Mouse (Mus musculus): ENCODE measurements around the gene Soga3. TPM values are rescaled to one million over a fixed set of nuclear protein-coding genes. Genes with fewer than 3 reads are reported as not detected.

The Soga3 gene
- polyA plus RNA-seq, 1 experiment from 2014 or later: 5.7 TPM

GRCm38 (mm10) chr10:29193769-29194168, 50.1 kb downstream of the Soga3 start:
- Histone ChIP-seq H3K27me3 (ENCODE audit: control insufficient read depth, insufficient read depth, low read length) (no peaks in the 10 kb centered on the region), H3K36me3 (ENCODE audit: control insufficient read depth, insufficient read depth, low read length) (no peaks in the 10 kb centered on the region), H3K4me1 (ENCODE audit: control insufficient read depth, insufficient read depth, low read length) (no peaks in the 10 kb centered on the region), H3K4me2 (replicated peaks; ENCODE audit: low read depth, low read length) (no peak overlapping the region), H3K27ac (ENCODE audit: low read length) (no peak overlapping the region), H3K9me3 (ENCODE audit: control insufficient read depth, low read depth, low read length) (peaks cover 4% of the 10 kb centered on the region; the same call in 1 of the 2 replicates), H3K9ac (replicated peaks; ENCODE audit: low read depth, low read length) (no peak overlapping the region), H3K4me3 (ENCODE audit: low read depth, low read length) (no peak overlapping the region)
- no peak for ATAC-seq (ENCODE audit: insufficient number of reproducible peaks, insufficient read depth, low FRiP score, low read depth)

- no peak for ATAC-seq (ENCODE audit: insufficient number of reproducible peaks, insufficient read depth, low FRiP score, low read depth)
- no peak overlapping the region for H3K27ac ChIP-seq (ENCODE audit: low read length)
- H3K4me1 ChIP-seq (ENCODE audit: control insufficient read depth, insufficient read depth, low read length): no peaks in the 10 kb centered on the region
- H3K4me3 ChIP-seq (ENCODE audit: low read depth, low read length): no peak overlapping the region
- WGBS: 95% methylated on average over 33 of the region's 33 CpGs
- H3K9ac ChIP-seq (replicated peaks; ENCODE audit: low read depth, low read length): no peak overlapping the region
- peaks cover 4% of the 10 kb centered on the region; the same call in 1 of the 2 replicates for H3K9me3 ChIP-seq (ENCODE audit: control insufficient read depth, low read depth, low read length)
- no peaks in the 10 kb centered on the region for H3K36me3 ChIP-seq (ENCODE audit: control insufficient read depth, insufficient read depth, low read length)
- H3K4me2 ChIP-seq (replicated peaks; ENCODE audit: low read depth, low read length): no peak overlapping the region
- H3K27me3 ChIP-seq (ENCODE audit: control insufficient read depth, insufficient read depth, low read length): no peaks in the 10 kb centered on the region
Observed at GRCm38 (mm10) chr10:29196811-29197210, 53.2 kb downstream of the Soga3 start.

- WGBS: 81% methylated on average over 7 of the region's 7 CpGs
- Histone ChIP-seq H3K27ac (ENCODE audit: low read length) (no peak within 1 kb of the TSS), H3K4me3 (ENCODE audit: low read depth, low read length) (no peak within 1 kb of the TSS), H3K9ac (replicated peaks; ENCODE audit: low read depth, low read length) (no peak within 1 kb of the TSS), H3K4me1 (ENCODE audit: control insufficient read depth, insufficient read depth, low read length) (no peaks in the 10 kb centered on the region), H3K9me3 (ENCODE audit: control insufficient read depth, low read depth, low read length) (peaks cover 4% of the 10 kb centered on the region; the same call in 1 of the 2 replicates), H3K4me2 (replicated peaks; ENCODE audit: low read depth, low read length) (no peak within 1 kb of the TSS), H3K27me3 (ENCODE audit: control insufficient read depth, insufficient read depth, low read length) (no peaks in the 10 kb centered on the region), H3K36me3 (ENCODE audit: control insufficient read depth, insufficient read depth, low read length) (no peaks in the 10 kb centered on the region)
- no peak for ATAC-seq (ENCODE audit: insufficient number of reproducible peaks, insufficient read depth, low FRiP score, low read depth)
Observed at GRCm38 (mm10) chr10:29198642-29199041, 55.0 kb downstream of the Soga3 start, which contains the start of gene Gm49353. Gm49353 (plus strand) TSS chr10:29198954.

- no peak overlapping the region for H3K9ac ChIP-seq (replicated peaks; ENCODE audit: low read depth, low read length)
- no peak overlapping the region for H3K4me2 ChIP-seq (replicated peaks; ENCODE audit: low read depth, low read length)
- H3K9me3 ChIP-seq (ENCODE audit: control insufficient read depth, low read depth, low read length): peaks cover 4% of the 10 kb centered on the region; the same call in 1 of the 2 replicates
- WGBS: 63% methylated on average over 3 of the region's 3 CpGs
- no peaks in the 10 kb centered on the region for H3K27me3 ChIP-seq (ENCODE audit: control insufficient read depth, insufficient read depth, low read length)
- no peak overlapping the region for H3K4me3 ChIP-seq (ENCODE audit: low read depth, low read length)
- no peaks in the 10 kb centered on the region for H3K36me3 ChIP-seq (ENCODE audit: control insufficient read depth, insufficient read depth, low read length)
- H3K4me1 ChIP-seq (ENCODE audit: control insufficient read depth, insufficient read depth, low read length): no peaks in the 10 kb centered on the region
- no peak for ATAC-seq (ENCODE audit: insufficient number of reproducible peaks, insufficient read depth, low FRiP score, low read depth)
- H3K27ac ChIP-seq (ENCODE audit: low read length): no peak overlapping the region
Observed at GRCm38 (mm10) chr10:29199835-29200234, 56.2 kb downstream of the Soga3 start.

- H3K36me3 ChIP-seq (ENCODE audit: control insufficient read depth, insufficient read depth, low read length): no peaks in the 10 kb centered on the region
- no peaks in the 10 kb centered on the region for H3K27me3 ChIP-seq (ENCODE audit: control insufficient read depth, insufficient read depth, low read length)
- peaks cover 4% of the 10 kb centered on the region; the same call in 1 of the 2 replicates for H3K9me3 ChIP-seq (ENCODE audit: control insufficient read depth, low read depth, low read length)
- no peak overlapping the region for H3K4me3 ChIP-seq (ENCODE audit: low read depth, low read length)
- 84% methylated on average over 1 of the region's 1 CpGs for WGBS
- H3K4me1 ChIP-seq (ENCODE audit: control insufficient read depth, insufficient read depth, low read length): no peaks in the 10 kb centered on the region
- ATAC-seq (ENCODE audit: insufficient number of reproducible peaks, insufficient read depth, low FRiP score, low read depth): no peak
- no peak overlapping the region for H3K9ac ChIP-seq (replicated peaks; ENCODE audit: low read depth, low read length)
- no peak overlapping the region for H3K27ac ChIP-seq (ENCODE audit: low read length)
- H3K4me2 ChIP-seq (replicated peaks; ENCODE audit: low read depth, low read length): no peak overlapping the region
Observed at GRCm38 (mm10) chr10:29200609-29201008, 57.0 kb downstream of the Soga3 start.

- Histone ChIP-seq H3K9ac (replicated peaks; ENCODE audit: low read depth, low read length) (no peak overlapping the region), H3K27ac (ENCODE audit: low read length) (no peak overlapping the region), H3K4me3 (ENCODE audit: low read depth, low read length) (no peak overlapping the region), H3K4me2 (replicated peaks; ENCODE audit: low read depth, low read length) (no peak overlapping the region), H3K36me3 (ENCODE audit: control insufficient read depth, insufficient read depth, low read length) (no peaks in the 10 kb centered on the region), H3K27me3 (ENCODE audit: control insufficient read depth, insufficient read depth, low read length) (no peaks in the 10 kb centered on the region), H3K9me3 (ENCODE audit: control insufficient read depth, low read depth, low read length) (no peaks in the 10 kb centered on the region), H3K4me1 (ENCODE audit: control insufficient read depth, insufficient read depth, low read length) (0 out of 2 replicates have a peak, but pooled peaks cover 3% of the 10 kb centered on the region)
- no peak for ATAC-seq (ENCODE audit: insufficient number of reproducible peaks, insufficient read depth, low FRiP score, low read depth)
Observed at GRCm38 (mm10) chr10:29206730-29207129, 63.1 kb downstream of the Soga3 start.

- Histone ChIP-seq H3K4me2 (replicated peaks; ENCODE audit: low read depth, low read length) (no peak overlapping the region), H3K4me1 (ENCODE audit: control insufficient read depth, insufficient read depth, low read length) (0 out of 2 replicates have a peak, but pooled peaks cover 3% of the 10 kb centered on the region), H3K36me3 (ENCODE audit: control insufficient read depth, insufficient read depth, low read length) (no peaks in the 10 kb centered on the region), H3K27me3 (ENCODE audit: control insufficient read depth, insufficient read depth, low read length) (no peaks in the 10 kb centered on the region), H3K9me3 (ENCODE audit: control insufficient read depth, low read depth, low read length) (no peaks in the 10 kb centered on the region), H3K9ac (replicated peaks; ENCODE audit: low read depth, low read length) (no peak overlapping the region), H3K4me3 (ENCODE audit: low read depth, low read length) (no peak overlapping the region), H3K27ac (ENCODE audit: low read length) (no peak overlapping the region)
- ATAC-seq (ENCODE audit: insufficient number of reproducible peaks, insufficient read depth, low FRiP score, low read depth): no peak
- 58% methylated on average over 3 of the region's 3 CpGs for WGBS
Observed at GRCm38 (mm10) chr10:29208735-29209134, 65.1 kb downstream of the Soga3 start.

GRCm38 (mm10) chr10:29211453-29211852, 67.8 kb downstream of the Soga3 start, which contains the start of gene 9330159F19Rik:
9330159F19Rik (plus strand) TSS chr10:29211606.
- 5% methylated on average over 4 of the region's 4 CpGs for WGBS
- H3K4me2 ChIP-seq (replicated peaks; ENCODE audit: low read depth, low read length): 0 out of 2 replicates have a peak within 1 kb of the TSS, but pooled peaks have one; percentile 2

GRCm38 (mm10) chr10:29213534-29214100, 70.0 kb downstream of the Soga3 start:
- no peak overlapping the region for H3K4me3 ChIP-seq (ENCODE audit: low read depth, low read length)
- H3K4me2 ChIP-seq (replicated peaks; ENCODE audit: low read depth, low read length): no peak overlapping the region
- H3K9me3 ChIP-seq (ENCODE audit: control insufficient read depth, low read depth, low read length): no peaks in the 10 kb centered on the region
- H3K27me3 ChIP-seq (ENCODE audit: control insufficient read depth, insufficient read depth, low read length): no peaks in the 10 kb centered on the region
- no peak overlapping the region for H3K27ac ChIP-seq (ENCODE audit: low read length)
- H3K36me3 ChIP-seq (ENCODE audit: control insufficient read depth, insufficient read depth, low read length): no peaks in the 10 kb centered on the region
- ATAC-seq (ENCODE audit: insufficient number of reproducible peaks, insufficient read depth, low FRiP score, low read depth): no peak
- no peak overlapping the region for H3K9ac ChIP-seq (replicated peaks; ENCODE audit: low read depth, low read length)
- 57% methylated on average over 3 of the region's 3 CpGs for WGBS
- 0 out of 2 replicates have a peak, but pooled peaks cover 3% of the 10 kb centered on the region for H3K4me1 ChIP-seq (ENCODE audit: control insufficient read depth, insufficient read depth, low read length)

More at GRCm38 (mm10) chr10:29211453-29211852, 67.8 kb downstream of the Soga3 start, which contains the start of gene 9330159F19Rik:
- H3K4me3 ChIP-seq (ENCODE audit: low read depth, low read length): no peak within 1 kb of the TSS
- H3K36me3 ChIP-seq (ENCODE audit: control insufficient read depth, insufficient read depth, low read length): no peaks in the 10 kb centered on the region
- H3K9ac ChIP-seq (replicated peaks; ENCODE audit: low read depth, low read length): no peak within 1 kb of the TSS
- 0 out of 2 replicates have a peak, but pooled peaks cover 3% of the 10 kb centered on the region for H3K4me1 ChIP-seq (ENCODE audit: control insufficient read depth, insufficient read depth, low read length)
- peak; percentile 91 for ATAC-seq (ENCODE audit: insufficient number of reproducible peaks, insufficient read depth, low FRiP score, low read depth)
- no peak within 1 kb of the TSS; the same call in 1 of the 2 replicates for H3K27ac ChIP-seq (ENCODE audit: low read length)
- no peaks in the 10 kb centered on the region for H3K9me3 ChIP-seq (ENCODE audit: control insufficient read depth, low read depth, low read length)
- H3K27me3 ChIP-seq (ENCODE audit: control insufficient read depth, insufficient read depth, low read length): no peaks in the 10 kb centered on the region
